Mouse (Mus musculus): ENCODE data around the gene Nptxr. TPM values are rescaled to one million over a fixed set of nuclear protein-coding genes. Genes with fewer than 3 reads are reported as not detected.

The Nptxr gene
- total and polyA plus RNA-seq, 3 experiments: 0.09 to 2.1 (median 0.14) TPM

DNA sequence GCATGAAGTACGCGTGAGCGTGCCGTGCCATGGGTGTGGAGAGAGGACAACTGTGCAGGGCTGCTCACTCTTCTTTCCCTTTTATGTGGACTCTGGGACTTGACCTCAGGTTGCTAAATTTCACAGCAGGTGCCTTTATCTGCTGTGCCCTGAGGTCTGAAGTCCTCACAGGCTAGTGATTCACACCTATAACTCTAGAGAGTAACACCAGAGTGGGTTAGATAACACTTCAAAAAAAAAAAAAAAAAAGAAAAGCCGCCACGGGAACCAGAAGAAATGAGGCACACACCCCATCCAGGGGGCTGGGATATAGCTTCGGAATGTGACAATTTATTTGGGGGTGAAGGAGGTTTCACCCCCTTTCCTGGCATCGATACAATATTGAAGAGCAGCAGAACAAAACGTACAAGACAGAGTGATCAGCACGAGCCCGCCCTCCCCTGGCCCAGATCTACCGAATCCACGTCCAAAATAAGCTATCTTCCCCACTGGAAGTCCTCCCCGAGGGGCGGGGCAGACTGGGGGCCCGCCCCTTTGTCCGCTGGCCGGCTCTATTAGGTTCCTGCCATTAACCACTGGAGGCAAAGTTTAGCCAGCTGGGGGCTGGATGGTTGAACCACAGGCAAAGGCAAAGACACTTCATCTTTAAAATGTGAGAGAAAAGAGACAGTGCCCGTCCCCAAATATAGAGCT is 19.2 kb upstream of the Nptxr start:
- no peak for DNase-seq (ENCODE audit: extremely low read depth)
- peaks cover 0 to 33% of the 10 kb centered on the region in 2 experiments; a peak in 3 of 4 replicates for H3K4me1 ChIP-seq (ENCODE audit: control insufficient read depth in 1 of 2, insufficient read depth in 2 of 2)
- dilution Hi-C loops (cut with MboI; ENCODE audit: extremely low pct_ligation_motif_present, extremely low pct_unique_long_range_greater_than_20kb, low sequenced_read_pairs): no loop called here
- H3K79me2 ChIP-seq (replicated peaks; ENCODE audit: control insufficient read depth, extremely low read depth, insufficient read depth, poor library complexity, severe bottlenecking): no peaks in the 10 kb centered on the region
- H3K4me3 ChIP-seq (replicated peaks in 1 of 3; ENCODE audit: low read depth in 2 of 3, low read length in 2 of 3, poor library complexity in 1 of 3): no peak overlapping the region
- H3K9me3 ChIP-seq (replicated peaks; ENCODE audit: low read length): peaks cover 3% of the 10 kb centered on the region
- no peak overlapping the region for H3K27ac ChIP-seq (ENCODE audit: insufficient read depth, low read depth)
- peaks cover 41 to 64% of the 10 kb centered on the region in 2 experiments for H3K36me3 ChIP-seq (replicated peaks in 1 of 2; ENCODE audit: control insufficient read depth in 1 of 2, insufficient read depth in 1 of 2, low read length in 1 of 2)
- H3K27me3 ChIP-seq (replicated peaks): no peaks in the 10 kb centered on the region
- in situ Hi-C loops (cut with MboI; ENCODE audit: low pct_ligation_motif_present, low pct_unique_long_range_greater_than_20kb, low sequenced_read_pairs): no loop called here
- H3K9ac ChIP-seq (ENCODE audit: insufficient read depth, low read depth): no peak overlapping the region
- no peak for TF ChIP-seq RCOR1 (conservative IDR thresholded peaks at IDR 0.05; ENCODE audit: low read depth, low read length)
- no peak for TF ChIP-seq ELF1 (IDR thresholded peaks at IDR 0.05; ENCODE audit: low read depth, low read length)
- no peak for TF ChIP-seq MAFK (IDR thresholded peaks at IDR 0.05; ENCODE audit: insufficient replicate concordance, low read length)
- H3K4me2 ChIP-seq (ENCODE audit: insufficient read depth, low read depth, poor library complexity, severe bottlenecking): no peak overlapping the region

- no peak overlapping the region for H3K4me2 ChIP-seq (ENCODE audit: insufficient read depth, low read depth, poor library complexity, severe bottlenecking)
- H3K9me3 ChIP-seq (replicated peaks; ENCODE audit: low read length): peaks cover 8% of the 10 kb centered on the region
- in situ Hi-C loops (cut with MboI; ENCODE audit: low pct_ligation_motif_present, low pct_unique_long_range_greater_than_20kb, low sequenced_read_pairs): no loop called here
- H3K4me1 ChIP-seq (ENCODE audit: control insufficient read depth in 1 of 2, insufficient read depth in 2 of 2): peaks cover 0 to 30% of the 10 kb centered on the region in 2 experiments; a peak in 3 of 4 replicates
- H3K79me2 ChIP-seq (replicated peaks; ENCODE audit: control insufficient read depth, extremely low read depth, insufficient read depth, poor library complexity, severe bottlenecking): no peaks in the 10 kb centered on the region
- H3K9ac ChIP-seq (ENCODE audit: insufficient read depth, low read depth): no peak overlapping the region
- no peak overlapping the region for H3K27ac ChIP-seq (ENCODE audit: insufficient read depth, low read depth)
- TF ChIP-seq POLR2A (IDR thresholded peaks at IDR 0.05; ENCODE audit: low read depth, low read length) (no peak), POLR2AphosphoS2 (IDR thresholded peaks at IDR 0.05; ENCODE audit: low read depth, low read length) (peak; percentile 51)
- no peak overlapping the region for H3K4me3 ChIP-seq (replicated peaks in 1 of 3; ENCODE audit: low read depth in 2 of 3, low read length in 2 of 3, poor library complexity in 1 of 3)
- no peak for DNase-seq (ENCODE audit: extremely low read depth)
- H3K36me3 ChIP-seq (replicated peaks in 1 of 2; ENCODE audit: control insufficient read depth in 1 of 2, insufficient read depth in 1 of 2, low read length in 1 of 2): peaks cover 29 to 52% of the 10 kb centered on the region in 2 experiments
- no peaks in the 10 kb centered on the region for H3K27me3 ChIP-seq (replicated peaks)
- dilution Hi-C loops (cut with MboI; ENCODE audit: extremely low pct_ligation_motif_present, extremely low pct_unique_long_range_greater_than_20kb, low sequenced_read_pairs): no loop called here
These were observed 18.0 kb upstream of the Nptxr start for GRCm38 (mm10) chr15:79822265-79823199.

DNA sequence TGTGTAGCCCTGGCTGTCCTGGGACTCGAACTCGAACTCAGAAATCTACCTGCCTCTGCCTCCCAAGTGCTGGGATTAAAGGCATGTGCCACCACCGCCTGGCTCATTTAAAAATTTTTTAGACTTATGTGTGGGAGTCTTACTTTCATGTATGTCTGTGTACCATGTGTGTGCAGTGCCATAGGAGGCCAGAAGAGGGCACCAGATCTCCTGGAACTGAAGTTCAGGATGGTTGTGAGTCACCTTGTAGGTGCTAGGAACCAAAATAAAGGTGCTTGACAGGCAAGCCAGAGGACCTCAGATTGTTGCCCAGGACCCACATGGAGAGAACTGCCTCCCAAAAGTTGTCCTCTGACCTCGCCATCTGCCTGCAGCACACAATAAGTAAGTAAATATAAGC is 13.8 kb upstream of the Nptxr start:
- no peaks in the 10 kb centered on the region for H3K79me2 ChIP-seq (replicated peaks; ENCODE audit: control insufficient read depth, extremely low read depth, insufficient read depth, poor library complexity, severe bottlenecking)
- DNase-seq (ENCODE audit: extremely low read depth): no peak
- in situ Hi-C loops (cut with MboI; ENCODE audit: low pct_ligation_motif_present, low pct_unique_long_range_greater_than_20kb, low sequenced_read_pairs): no loop called here
- H3K9me3 ChIP-seq (replicated peaks; ENCODE audit: low read length): peaks cover 8% of the 10 kb centered on the region
- H3K9ac ChIP-seq (ENCODE audit: insufficient read depth, low read depth): no peak overlapping the region
- peaks cover 0 to 5% of the 10 kb centered on the region in 2 experiments; a peak in 1 of 4 replicates for H3K4me1 ChIP-seq (ENCODE audit: control insufficient read depth in 1 of 2, insufficient read depth in 2 of 2)
- H3K4me2 ChIP-seq (ENCODE audit: insufficient read depth, low read depth, poor library complexity, severe bottlenecking): no peak overlapping the region
- H3K27ac ChIP-seq (ENCODE audit: insufficient read depth, low read depth): no peak overlapping the region
- no peak overlapping the region for H3K4me3 ChIP-seq (replicated peaks in 1 of 3; ENCODE audit: low read depth in 2 of 3, low read length in 2 of 3, poor library complexity in 1 of 3)
- H3K27me3 ChIP-seq (replicated peaks): peaks cover 15% of the 10 kb centered on the region
- dilution Hi-C loops (cut with MboI; ENCODE audit: extremely low pct_ligation_motif_present, extremely low pct_unique_long_range_greater_than_20kb, low sequenced_read_pairs): no loop called here
- H3K36me3 ChIP-seq (replicated peaks in 1 of 2; ENCODE audit: control insufficient read depth in 1 of 2, insufficient read depth in 1 of 2, low read length in 1 of 2): peaks cover 7 to 14% of the 10 kb centered on the region in 2 experiments
- TF ChIP-seq ZC3H11A (IDR thresholded peaks at IDR 0.05; ENCODE audit: low read depth, low read length) (no peak), SIN3A (IDR thresholded peaks at IDR 0.05; ENCODE audit: low read length) (no peak), CTCF (conservative IDR thresholded peaks at IDR 0.05 in 1 of 2, IDR thresholded peaks at IDR 0.05 in 1 of 2; ENCODE audit: low read depth in 2 of 2, low read length in 2 of 2) (peak in 1 of 2 experiments; percentile 21; a peak in 1 of 4 replicates)

All from CH12.LX (cell line).